8 mouse cellular contexts compared by ENCODE assay signal in the genomic region with DNA sequence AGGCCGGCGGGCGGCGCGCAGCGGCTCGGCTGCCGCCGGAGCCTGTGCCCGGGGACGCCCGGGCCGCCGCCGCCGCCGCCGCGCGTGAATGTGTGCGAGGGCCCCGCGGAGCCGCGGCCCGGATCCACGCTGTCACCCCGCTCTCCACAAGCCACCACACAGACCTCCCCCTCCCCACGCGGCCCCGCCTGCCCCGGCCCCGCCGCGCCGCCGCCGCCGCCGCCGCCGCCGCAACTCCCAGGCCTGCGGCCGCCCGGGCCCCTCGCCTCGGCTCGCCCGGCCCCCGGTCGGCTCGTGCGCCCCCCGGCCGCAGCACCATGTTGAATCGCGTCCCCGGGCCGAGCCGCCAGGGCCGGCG. TPM values are rescaled to one million over a fixed set of nuclear protein-coding genes. Genes with fewer than 3 reads are reported as not detected.
A peak's percentile ranks its signal among the peaks of the same experiment; 100 is the strongest.
DNase-seq lines count a peak whose midpoint lies in the region; ATAC-seq and TF ChIP-seq lines count a peak whose summit lies in the region.

No protein-coding gene starts in this region.

- ATAC-seq in limb, embryonic 13.5 days (ENCODE audit: low FRiP score, low read depth) = peak; percentile 37
- ATAC-seq in stomach, embryonic 16.5 days (ENCODE audit: insufficient read depth, low FRiP score) = peak; percentile 51

- H3K4me1 ChIP-seq in thymus, adult 2 months (replicated peaks; ENCODE audit: control insufficient read depth, insufficient read depth, low read length) = peaks cover 3% of the 10 kb centered on the region
- peaks cover 35% of the 10 kb centered on the region for H3K4me1 ChIP-seq in limb, embryonic 13.5 days
- H3K4me1 ChIP-seq in stomach, embryonic 16.5 days (ENCODE audit: control insufficient read depth, insufficient read depth, low read length) = peaks cover 19% of the 10 kb centered on the region

- no peaks in the 10 kb centered on the region for H3K27me3 ChIP-seq in thymus, adult 2 months (ENCODE audit: control insufficient read depth, insufficient read depth, low read length)
- no peaks in the 10 kb centered on the region for H3K27me3 ChIP-seq in limb, embryonic 13.5 days
- H3K27me3 ChIP-seq in stomach, embryonic 16.5 days (ENCODE audit: control insufficient read depth, insufficient read depth, low read length) = no peaks in the 10 kb centered on the region

- no peaks in the 10 kb centered on the region for H3K9me3 ChIP-seq in limb, embryonic 13.5 days
- H3K9me3 ChIP-seq in stomach, embryonic 16.5 days (replicated peaks; ENCODE audit: control insufficient read depth, low read length) = no peaks in the 10 kb centered on the region

- H3K27ac ChIP-seq in gastrocnemius, adult 2 months = peak overlapping the region; percentile 96
- H3K27ac ChIP-seq in thymus, adult 2 months (ENCODE audit: control insufficient read depth, insufficient read depth, low read length) = peak overlapping the region; percentile 92
- peak overlapping the region; percentile 100 for H3K27ac ChIP-seq in limb, embryonic 13.5 days
- peak overlapping the region; percentile 100 for H3K27ac ChIP-seq in stomach, embryonic 16.5 days (ENCODE audit: low read length)

- intact Hi-C loops in gastrocnemius, adult 2 months (cut with DNase I) = loop anchor here (2.0 to 10.0 kb wide), 5 partner anchors 174 to 522 kb away; a partner anchor contains a TSS

- no peak for DNase-seq in gastrocnemius, adult 2 months
- no peak for DNase-seq in gastrocnemius, postnatal 25 days
- DNase-seq in thymus, adult 2 months = no peak
- DNase-seq in thymus, postnatal 25 days = no peak
- no peak for DNase-seq in gastrocnemius, adult 18-20 months (ENCODE audit: low spot score)
- no peak for DNase-seq in left cerebral cortex, adult 8-10 months (ENCODE audit: low spot score in 2 of 2)

- peak overlapping the region; percentile 100 for H3K9ac ChIP-seq in limb, embryonic 13.5 days
- peak overlapping the region; percentile 100 for H3K9ac ChIP-seq in stomach, embryonic 16.5 days (ENCODE audit: low read length)

- peak overlapping the region; percentile 79 for H3K4me3 ChIP-seq in gastrocnemius, adult 2 months
- peak overlapping the region; percentile 99 for H3K4me3 ChIP-seq in thymus, adult 2 months (ENCODE audit: control insufficient read depth, insufficient read depth, low read length)
- peak overlapping the region; percentile 88 for H3K4me3 ChIP-seq in limb, embryonic 13.5 days
- H3K4me3 ChIP-seq in stomach, embryonic 16.5 days (replicated peaks; ENCODE audit: low read length) = peak overlapping the region; percentile 91

- peak overlapping the region; percentile 87 for H3K4me2 ChIP-seq in limb, embryonic 13.5 days (replicated peaks)
- H3K4me2 ChIP-seq in stomach, embryonic 16.5 days (ENCODE audit: low read depth, low read length) = peak overlapping the region; percentile 82

- H3K36me3 ChIP-seq in thymus, adult 2 months (ENCODE audit: control insufficient read depth, insufficient read depth, low read length) = no peaks in the 10 kb centered on the region
- H3K36me3 ChIP-seq in limb, embryonic 13.5 days = 0 out of 2 replicates have a peak, but pooled peaks cover 3% of the 10 kb centered on the region
- no peaks in the 10 kb centered on the region for H3K36me3 ChIP-seq in stomach, embryonic 16.5 days (ENCODE audit: control insufficient read depth, insufficient read depth, low read length)

- TF ChIP-seq CTCF in gastrocnemius, adult 2 months (IDR thresholded peaks at IDR 0.05) = no peak
- no peak for TF ChIP-seq CTCF in thymus, adult 2 months (IDR thresholded peaks at IDR 0.05; ENCODE audit: borderline replicate concordance, control insufficient read depth, extremely low read depth, insufficient read depth, low read length, poor library complexity)

- no peak for TF ChIP-seq POLR2A in thymus, adult 2 months (IDR thresholded peaks at IDR 0.05; ENCODE audit: control insufficient read depth, extremely low read depth, insufficient read depth, low read length, poor library complexity)

- WGBS in thymus, adult 2 months = 4% methylated on average over 60 of the region's 63 CpGs
- WGBS in limb, embryonic 13.5 days = 1% methylated on average over 37 of the region's 63 CpGs
- WGBS in stomach, embryonic 16.5 days = under 1% methylated on average over 19 of the region's 63 CpGs

RNA-seq across cellular contexts. Expression of a gene that starts 0.4 kb away (rescaled TPM):
- total RNA-seq in gastrocnemius, adult 2 months (2021) = 10 to 100 TPM; 13.1 to 13.2 TPM
- total RNA-seq in gastrocnemius, postnatal 25 days (2021) = 10 to 100 TPM; 11.8 to 13.0 TPM
- 70.8 and 85.7 TPM in 2 replicates for polyA plus RNA-seq in thymus, adult 2 months (2012; rRNA removed)
- 29.1 and 29.3 TPM in 2 replicates for polyA plus RNA-seq in limb, embryonic 13.5 days (2015; fragmentation: Nextera tagmentation; extraction: Ambion mirVana)
- 17.1 and 19.7 TPM in 2 replicates for polyA plus RNA-seq in stomach, embryonic 16.5 days (2015; fragmentation: Nextera tagmentation; extraction: Ambion mirVana)
- 10 to 100 TPM; 10.5 to 12.0 TPM for total RNA-seq in gastrocnemius, adult 18-20 months (2021)
- total RNA-seq in left cerebral cortex, adult 8-10 months (2022) = 10 to 100 TPM; 28.3 to 35.3 (median 31.5) TPM
